Mouse (Mus musculus): ENCODE measurements around the gene Cecr2. TPM values are rescaled to one million over a fixed set of nuclear protein-coding genes. Genes with fewer than 3 reads are reported as not detected.
A peak's percentile ranks its signal among the peaks of the same experiment; 100 is the strongest.
"Not testable (repeated sequence)": the region's sequence is repeated elsewhere in the genome, so short reads cannot be mapped to it uniquely, and the experiment has no call there.

Gene Cecr2
- polyA plus RNA-seq, 1 experiment: 0.37 TPM

- WGBS: 55% methylated on average over 5 of the region's 5 CpGs
- peak; percentile 28 for DNase-seq (ENCODE audit: low read depth, low spot score)
Measured at GRCm38 (mm10) chr6:120806999-120807737, 141.0 kb downstream of the Cecr2 start.

GRCm38 (mm10) chr6:120807738-120808081, 141.5 kb downstream of the Cecr2 start:
- WGBS: 72% methylated on average over 4 of the region's 4 CpGs

GRCm38 (mm10) chr6:120811999-120812398, 145.8 kb downstream of the Cecr2 start:
- DNase-seq (ENCODE audit: low read depth, low spot score): not testable (repeated sequence)
- over 99% methylated on average over 10 of the region's 10 CpGs for WGBS

More at GRCm38 (mm10) chr6:120807738-120808081, 141.5 kb downstream of the Cecr2 start:
- DNase-seq (ENCODE audit: low read depth, low spot score): no peak

GRCm38 (mm10) chr6:120819294-120819693, 153.1 kb downstream of the Cecr2 start:
- 91% methylated on average over 2 of the region's 2 CpGs for WGBS
- DNase-seq (ENCODE audit: low read depth, low spot score): no peak

GRCm38 (mm10) chr6:120820144-120820543, 154.0 kb downstream of the Cecr2 start:
- 79% methylated on average over 5 of the region's 5 CpGs for WGBS
- DNase-seq (ENCODE audit: low read depth, low spot score): no peak

Other genes starting within 250 kb of the Cecr2 start
- 16.0 and 25.0 TPM in 2 replicates for gene Il17ra, start 203.1 kb upstream of the Cecr2 start, polyA plus RNA-seq (2012; rRNA removed)
- gene Tmem121b, start 172.6 kb upstream of the Cecr2 start, polyA plus RNA-seq (2012; rRNA removed): 0.04 and 0.08 TPM in 2 replicates
- 17.4 and 19.0 TPM in 2 replicates for gene Hdhd5, start 135.1 kb upstream of the Cecr2 start, polyA plus RNA-seq (2012; rRNA removed)
- 0.05 and 0.10 TPM in 2 replicates for gene Slc25a18, start 107.2 kb downstream of the Cecr2 start, polyA plus RNA-seq (2012; rRNA removed)
- gene Atp6v1e1, start 156.4 kb downstream of the Cecr2 start, polyA plus RNA-seq (2012; rRNA removed): 112 and 137 TPM in 2 replicates
- gene Bcl2l13, start 169.8 kb downstream of the Cecr2 start, polyA plus RNA-seq (2012; rRNA removed): 11.3 and 17.5 TPM in 2 replicates